Mouse (Mus musculus): ENCODE data around the gene Foxn1.

Gene Foxn1

GRCm38 (mm10) chr11:78386508-78387043 lies at the start of gene Foxn1:
Gene Foxn1 (minus strand): TSS chr11:78386558.
- no peak for DNase-seq (ENCODE audit: low spot score in 2 of 2)

GRCm38 (mm10) chr11:78435776-78436349 lies 49.5 kb upstream of the Foxn1 start:
- DNase-seq (ENCODE audit: low spot score in 2 of 2) = no peak

GRCm38 (mm10) chr11:78434052-78434451 lies 47.7 kb upstream of the Foxn1 start:
- no peak for DNase-seq (ENCODE audit: low spot score in 2 of 2)

- DNase-seq (ENCODE audit: low spot score in 2 of 2) = no peak
Measured at GRCm38 (mm10) chr11:78431176-78431575, 44.8 kb upstream of the Foxn1 start.

GRCm38 (mm10) chr11:78430195-78430878 lies 44.0 kb upstream of the Foxn1 start:
- no peak for DNase-seq (ENCODE audit: low spot score in 2 of 2)

- no peak for DNase-seq (ENCODE audit: low spot score in 2 of 2)
Measured at GRCm38 (mm10) chr11:78428309-78428708, 42.0 kb upstream of the Foxn1 start.

- no peak for DNase-seq (ENCODE audit: low spot score in 2 of 2)
Measured at GRCm38 (mm10) chr11:78427655-78428054, 41.3 kb upstream of the Foxn1 start.

- DNase-seq (ENCODE audit: low spot score in 2 of 2) = no peak
Measured at GRCm38 (mm10) chr11:78425572-78425971, 39.2 kb upstream of the Foxn1 start.

- DNase-seq (ENCODE audit: low spot score in 2 of 2) = no peak
Measured at GRCm38 (mm10) chr11:78424352-78424751, 38.0 kb upstream of the Foxn1 start.

- no peak for DNase-seq (ENCODE audit: low spot score in 2 of 2)
Measured at GRCm38 (mm10) chr11:78422055-78422819, 35.9 kb upstream of the Foxn1 start, which contains the start of gene Slc13a2. Gene Slc13a2 (minus strand): TSS chr11:78422217.

GRCm38 (mm10) chr11:78421201-78422009 lies 35.0 kb upstream of the Foxn1 start:
- DNase-seq (ENCODE audit: low spot score in 2 of 2) = no peak

- no peak for DNase-seq (ENCODE audit: low spot score in 2 of 2)
Measured at GRCm38 (mm10) chr11:78420263-78420889, 34.0 kb upstream of the Foxn1 start.

GRCm38 (mm10) chr11:78416854-78417253 lies 30.5 kb upstream of the Foxn1 start:
- no peak for DNase-seq (ENCODE audit: low spot score in 2 of 2)

- DNase-seq (ENCODE audit: low spot score in 2 of 2) = no peak
Measured at GRCm38 (mm10) chr11:78412861-78413260, 26.5 kb upstream of the Foxn1 start.

- DNase-seq (ENCODE audit: low spot score in 2 of 2) = no peak
Measured at GRCm38 (mm10) chr11:78412324-78412850, 26.0 kb upstream of the Foxn1 start.

- no peak for DNase-seq (ENCODE audit: low spot score in 2 of 2)
Measured at GRCm38 (mm10) chr11:78411606-78412323, 25.4 kb upstream of the Foxn1 start.

- DNase-seq (ENCODE audit: low spot score in 2 of 2) = no peak
Measured at GRCm38 (mm10) chr11:78408256-78409240, 22.2 kb upstream of the Foxn1 start.

GRCm38 (mm10) chr11:78402062-78402461 lies 15.7 kb upstream of the Foxn1 start:
- DNase-seq (ENCODE audit: low spot score in 2 of 2) = no peak

- DNase-seq (ENCODE audit: low spot score in 2 of 2) = no peak
Measured at GRCm38 (mm10) chr11:78401469-78401868, 15.1 kb upstream of the Foxn1 start.
